Mouse (Mus musculus) midbrain, embryonic 16.5 days (tissue): ENCODE measurements around the gene Ndufb3. TPM values are rescaled to one million over a fixed set of nuclear protein-coding genes. Genes with fewer than 3 reads are reported as not detected.
"Not testable (repeated sequence)": the region's sequence is repeated elsewhere in the genome, so short reads cannot be mapped to it uniquely, and the experiment has no call there.

Experiments used
- ATAC-seq: fragments of 200-750 bp; cut with Nextera tagmentation; 2 replicates; pipeline ENCODE4 v1.8.0; 2017; ENCODE audit warnings: moderate TSS enrichment
- H3K27ac ChIP-seq: fragments of 300-500 bp; sonication (generic); 2 replicates; pipeline ENCODE4 v1.5.1; 2014; ENCODE audit warnings: mild to moderate bottlenecking, low read length, mixed read lengths
- H3K27me3 ChIP-seq: fragments of 300-500 bp; sonication (generic); 2 replicates; pipeline ENCODE4 v1.6.1; 2014; ENCODE audit warnings: low read depth, low read length, mixed read lengths; ENCODE audit not compliant: control insufficient read depth, insufficient read depth
- H3K36me3 ChIP-seq: fragments of 300-500 bp; sonication (generic); 2 replicates; pipeline ENCODE4 v1.6.1; 2014; ENCODE audit warnings: mild to moderate bottlenecking, low read length, moderate library complexity, mixed read lengths; ENCODE audit not compliant: control insufficient read depth, insufficient read depth
- H3K4me1 ChIP-seq: fragments of 300-500 bp; sonication (generic); 2 replicates; pipeline ENCODE4 v1.6.1; 2014; ENCODE audit warnings: mild to moderate bottlenecking, low read length, mixed read lengths; ENCODE audit not compliant: control insufficient read depth, insufficient read depth
- H3K4me2 ChIP-seq: fragments of 300-500 bp; sonication (generic); 2 replicates; pipeline ENCODE4 v1.6.1; 2014; ENCODE audit warnings: mild to moderate bottlenecking, low read length, mixed read lengths
- H3K4me3 ChIP-seq: fragments of 300-500 bp; sonication (generic); 2 replicates; pipeline ENCODE4 v1.5.1; 2014; ENCODE audit warnings: low read depth, mild to moderate bottlenecking, low read length, moderate library complexity, mixed read lengths
- H3K9ac ChIP-seq: fragments of 300-500 bp; sonication (generic); 2 replicates; pipeline ENCODE4 v1.6.1; 2014; ENCODE audit warnings: low read depth, low read length, mixed read lengths
- H3K9me3 ChIP-seq: fragments of 300-500 bp; sonication (generic); replicated peaks from 2 replicates; pipeline ENCODE4 v1.6.1; 2014; ENCODE audit warnings: mild to moderate bottlenecking, low read length, mixed read lengths; ENCODE audit not compliant: control insufficient read depth, poor library complexity, severe bottlenecking
- WGBS: fragments of 180-500 bp; shearing (Covaris S2); extraction: QIAGEN DNeasy Blood & Tissue Kit; methylation state at CpG from one replicate; pipeline ENCODE4 v1.1.7; 2014; 5-methylcytosine and 5-hydroxymethylcytosine counted together
- polyA plus RNA-seq: library from polyadenylated mRNA; unstranded; fragments of >200 nt; fragmentation: Nextera tagmentation; extraction: Ambion mirVana; gene quantifications from 2 replicates; pipeline ENCODE4 v1.2.1, GENCODE M21; 2015

The Ndufb3 gene
- polyA plus RNA-seq, 1 experiment from 2014 or later: 175 TPM

DNA sequence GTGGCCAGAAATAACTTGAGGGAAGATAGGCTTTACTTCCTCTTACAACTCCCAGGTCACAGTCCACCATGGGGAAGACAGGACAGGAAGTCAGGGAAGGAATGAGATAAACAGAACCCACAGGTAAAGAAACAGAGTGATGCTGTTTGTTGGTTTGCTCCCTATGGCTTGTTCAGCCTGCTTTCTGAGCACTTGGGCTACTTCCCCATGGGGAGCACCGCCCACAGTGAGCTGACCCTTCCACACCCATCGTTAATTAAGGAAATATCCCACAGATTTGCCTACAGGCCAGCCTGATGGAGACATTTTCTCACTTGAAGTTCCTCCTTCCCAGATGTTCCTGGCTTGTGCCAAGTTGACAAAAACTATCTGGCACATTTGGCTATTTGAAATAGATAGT lies 42.7 kb downstream of the Ndufb3 start:
- ATAC-seq, H3K4me1 ChIP-seq: not testable (repeated sequence)
- 100% methylated on average over 1 of the region's 2 CpGs for WGBS

More for the DNA sequence above, 42.7 kb downstream of the Ndufb3 start:
- not testable (repeated sequence) for H3K9ac ChIP-seq, H3K4me3 ChIP-seq, H3K27me3 ChIP-seq, H3K27ac ChIP-seq, H3K36me3 ChIP-seq, H3K4me2 ChIP-seq, H3K9me3 ChIP-seq

Other genes starting within 250 kb of the Ndufb3 start
- 346 and 351 TPM in 2 replicates for gene Bzw1, start 193.5 kb upstream of the Ndufb3 start, polyA plus RNA-seq
- gene Clk1, start 162.3 kb upstream of the Ndufb3 start, polyA plus RNA-seq: 178 and 188 TPM in 2 replicates
- 56.9 and 57.5 TPM in 2 replicates for gene Nif3l1, start 141.2 kb upstream of the Ndufb3 start, polyA plus RNA-seq
- gene Ppil3, start 140.9 kb upstream of the Ndufb3 start, polyA plus RNA-seq: 49.8 and 50.2 TPM in 2 replicates
- 15.1 and 17.2 TPM in 2 replicates for gene Orc2, start 81.3 kb upstream of the Ndufb3 start, polyA plus RNA-seq
- gene Fam126b, start 61 bp upstream of the Ndufb3 start, polyA plus RNA-seq: 15.5 and 17.3 TPM in 2 replicates
- not detected in 2 replicates for gene Als2cr12, start 109.6 kb downstream of the Ndufb3 start, polyA plus RNA-seq
- gene Cflar, start 125.1 kb downstream of the Ndufb3 start, polyA plus RNA-seq: 11.1 and 19.9 TPM in 2 replicates
- 5.1 and 5.3 TPM in 2 replicates for gene Casp8, start 209.0 kb downstream of the Ndufb3 start, polyA plus RNA-seq